Mouse (Mus musculus) kidney, embryonic 14.5 days (tissue): ENCODE data around the gene Usmg5. TPM values are rescaled to one million over a fixed set of nuclear protein-coding genes. Genes with fewer than 3 reads are reported as not detected.

Experiments used
- ATAC-seq: fragments of 200-750 bp; cut with Nextera tagmentation; 2 replicates; pipeline ENCODE4 v1.8.0; 2017; ENCODE audit warnings: moderate number of reproducible peaks, mild to moderate bottlenecking, moderate TSS enrichment, moderate library complexity; ENCODE audit not compliant: low FRiP score, low TSS enrichment
- H3K27ac ChIP-seq: fragments of 300-500 bp; sonication (generic); 2 replicates; pipeline ENCODE4 v1.5.1; 2014; ENCODE audit warnings: low read depth, mild to moderate bottlenecking, low read length, moderate library complexity, mixed read lengths
- H3K27me3 ChIP-seq: fragments of 300-500 bp; sonication (generic); 2 replicates; pipeline ENCODE4 v1.6.1; 2014; ENCODE audit warnings: mild to moderate bottlenecking, low read length; ENCODE audit not compliant: control insufficient read depth, insufficient read depth
- H3K36me3 ChIP-seq: fragments of 300-500 bp; sonication (generic); 2 replicates; pipeline ENCODE4 v1.6.1; 2014; ENCODE audit warnings: low read length, mixed read lengths; ENCODE audit not compliant: control insufficient read depth, insufficient read depth
- H3K4me1 ChIP-seq: fragments of 300-500 bp; sonication (generic); 2 replicates; pipeline ENCODE4 v1.6.1; 2014; ENCODE audit warnings: low read length, mixed read lengths; ENCODE audit not compliant: control insufficient read depth, insufficient read depth
- H3K4me2 ChIP-seq: fragments of 300-500 bp; sonication (generic); replicated peaks from 2 replicates; pipeline ENCODE4 v1.6.1; 2014; ENCODE audit warnings: low read depth, mild to moderate bottlenecking, low read length
- H3K4me3 ChIP-seq: fragments of 300-500 bp; sonication (generic); 2 replicates; pipeline ENCODE4 v1.5.1; 2014; ENCODE audit warnings: mild to moderate bottlenecking, low read length
- H3K9ac ChIP-seq: fragments of 300-500 bp; sonication (generic); 2 replicates; pipeline ENCODE4 v1.6.1; 2014; ENCODE audit warnings: low read depth, mild to moderate bottlenecking, low read length, moderate library complexity
- H3K9me3 ChIP-seq: fragments of 300-500 bp; sonication (generic); 2 replicates; pipeline ENCODE4 v1.6.1; 2016; ENCODE audit warnings: low read length; ENCODE audit not compliant: control insufficient read depth
- WGBS: fragments of 180-500 bp; shearing (Covaris S2); extraction: QIAGEN DNeasy Blood & Tissue Kit; methylation state at CpG from one replicate; pipeline ENCODE4 v1.1.7; 2014; 5-methylcytosine and 5-hydroxymethylcytosine counted together
- polyA plus RNA-seq: library from polyadenylated mRNA; unstranded; fragments of >200 nt; fragmentation: Nextera tagmentation; extraction: Ambion mirVana; gene quantifications from 2 replicates; pipeline ENCODE4 v1.2.1, GENCODE M21; 2014

Gene Usmg5
- polyA plus RNA-seq, 1 experiment from 2014 or later, result 1,126 TPM

DNA sequence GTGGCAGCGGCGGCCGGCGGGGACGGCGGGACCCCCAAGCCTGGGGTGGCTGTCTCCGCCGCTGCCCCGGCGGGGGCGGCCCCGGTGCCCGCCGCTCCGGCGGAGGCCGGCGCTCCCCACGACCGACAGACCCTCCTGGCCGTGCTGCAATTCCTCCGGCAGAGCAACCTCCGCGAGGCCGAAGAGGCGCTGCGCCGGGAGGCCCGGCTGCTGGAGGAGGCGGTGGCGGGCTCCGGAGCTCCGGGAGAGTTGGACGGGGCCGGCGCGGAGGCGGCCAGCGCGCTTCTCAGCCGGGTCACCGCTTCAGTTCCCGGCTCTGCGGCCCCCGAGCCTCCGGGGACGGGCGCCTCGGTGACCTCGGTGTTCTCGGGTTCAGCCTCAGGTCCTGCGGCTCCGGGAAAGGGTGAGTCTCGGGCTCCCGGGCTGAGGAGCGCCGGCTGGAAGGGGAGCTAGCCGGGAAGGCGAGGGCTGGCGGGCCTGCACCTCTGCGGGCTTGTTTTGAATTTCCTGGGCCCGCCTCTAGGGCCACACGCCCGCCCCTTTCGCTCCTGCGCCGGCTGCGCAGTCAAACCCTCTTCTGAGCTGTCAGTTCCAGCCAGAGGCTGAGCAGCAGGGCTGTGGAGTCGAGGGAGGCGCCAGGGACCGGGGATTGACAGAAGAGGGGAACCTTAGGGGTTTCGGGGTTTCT, 22.4 kb downstream of the Usmg5 start:
- peak; percentile 93 for ATAC-seq
- H3K9me3 ChIP-seq, result no peaks in the 10 kb centered on the region
- no peaks in the 10 kb centered on the region for H3K27me3 ChIP-seq
- peak overlapping the region; percentile 57 for H3K4me2 ChIP-seq
- H3K9ac ChIP-seq, result peak overlapping the region; percentile 90
- H3K27ac ChIP-seq, result peak overlapping the region; percentile 80
- peak overlapping the region; percentile 72 for H3K4me3 ChIP-seq
- peaks cover 22% of the 10 kb centered on the region; the same call in 1 of the 2 replicates for H3K36me3 ChIP-seq
- H3K4me1 ChIP-seq, result peaks cover 9% of the 10 kb centered on the region
- WGBS, result under 1% methylated on average over 55 of the region's 72 CpGs

GRCm38 (mm10) chr19:47067096-47067882, 23.2 kb downstream of the Usmg5 start, which contains the start of gene Taf5:
TSS of gene Taf5 (plus strand) at chr19:47067746.
- Histone ChIP-seq H3K9ac (peak within 1 kb of the TSS; percentile 90), H3K4me3 (peak within 1 kb of the TSS; percentile 72), H3K27ac (peak within 1 kb of the TSS; percentile 80), H3K9me3 (no peaks in the 10 kb centered on the region), H3K36me3 (peaks cover 14% of the 10 kb centered on the region; the same call in 1 of the 2 replicates), H3K27me3 (no peaks in the 10 kb centered on the region), H3K4me2 (peak within 1 kb of the TSS; percentile 61), H3K4me1 (peaks cover 9% of the 10 kb centered on the region)
- peak; percentile 81 for ATAC-seq
- WGBS, result 11% methylated on average over 46 of the region's 49 CpGs

DNA sequence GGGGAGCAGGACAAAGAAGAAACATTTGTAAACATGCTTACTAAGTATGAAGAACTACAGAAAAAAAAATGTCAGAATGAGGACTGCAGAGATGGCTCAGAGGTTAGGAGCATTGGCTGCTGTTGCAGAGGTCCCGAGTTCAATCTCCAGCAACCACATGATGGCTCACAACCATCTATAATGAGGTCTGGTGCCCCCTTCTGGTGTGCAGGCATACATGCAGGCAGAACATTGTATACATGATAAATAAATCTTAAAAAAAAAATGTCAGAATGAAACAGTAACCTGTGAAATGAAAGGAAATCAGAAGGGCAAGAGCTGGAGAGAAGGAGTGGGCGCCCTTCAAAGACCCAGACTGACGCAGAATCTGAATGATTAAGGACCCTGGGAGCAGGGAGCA, 24.6 kb downstream of the Usmg5 start:
- no peak overlapping the region for H3K27ac ChIP-seq
- 87% methylated on average over 3 of the region's 3 CpGs for WGBS
- no peaks in the 10 kb centered on the region for H3K27me3 ChIP-seq
- no peaks in the 10 kb centered on the region for H3K9me3 ChIP-seq
- no peak overlapping the region for H3K4me2 ChIP-seq
- peaks cover 2% of the 10 kb centered on the region; the same call in 1 of the 2 replicates for H3K36me3 ChIP-seq
- H3K4me3 ChIP-seq, result no peak overlapping the region
- H3K9ac ChIP-seq, result no peak overlapping the region
- peaks cover 9% of the 10 kb centered on the region for H3K4me1 ChIP-seq
- ATAC-seq, result no peak

DNA sequence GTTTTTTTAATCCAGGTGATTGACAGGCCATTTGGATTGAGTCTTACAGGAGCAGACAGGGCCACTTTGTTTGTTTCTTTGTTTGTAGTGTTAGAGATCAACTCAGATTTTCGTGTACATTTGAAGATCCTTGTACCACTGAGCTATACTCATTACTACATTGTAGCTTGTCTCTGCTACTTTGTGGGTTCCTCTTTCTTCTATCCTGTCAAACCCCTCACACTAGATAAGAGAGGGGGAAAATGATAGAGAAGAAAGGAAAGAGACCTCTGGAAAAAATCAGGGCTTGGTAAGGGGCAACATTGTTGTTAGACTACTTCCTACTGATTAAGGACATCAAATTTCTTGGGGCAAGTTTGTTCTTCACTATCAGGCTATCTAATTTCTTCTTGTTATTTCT, 32.8 kb downstream of the Usmg5 start:
- Histone ChIP-seq H3K4me3 (no peak overlapping the region), H3K9me3 (no peaks in the 10 kb centered on the region), H3K4me1 (no peaks in the 10 kb centered on the region), H3K27ac (no peak overlapping the region), H3K27me3 (no peaks in the 10 kb centered on the region), H3K4me2 (no peak overlapping the region), H3K36me3 (no peaks in the 10 kb centered on the region), H3K9ac (no peak overlapping the region)
- no peak for ATAC-seq
- WGBS, result 81% methylated on average over 1 of the region's 1 CpGs

DNA sequence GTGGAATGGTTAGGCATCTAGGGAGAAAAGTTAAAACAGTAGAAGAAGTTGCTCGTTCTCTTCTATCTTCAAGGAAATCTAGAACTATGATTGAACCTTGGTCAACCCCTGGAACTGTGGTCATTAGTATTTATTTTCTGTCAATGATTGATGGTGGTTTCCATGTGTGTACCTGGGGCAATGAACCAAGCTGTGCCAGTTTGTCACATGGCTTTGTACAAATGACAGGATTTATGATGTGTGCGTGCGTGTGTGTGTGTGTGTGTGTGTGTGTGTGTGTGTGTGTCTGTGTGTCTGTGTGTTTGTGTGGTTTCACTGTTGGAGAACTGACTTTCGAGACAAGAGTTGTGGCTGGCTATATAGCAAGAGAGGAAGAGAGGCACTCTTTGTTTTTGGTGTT, 37.0 kb downstream of the Usmg5 start:
- no peak for ATAC-seq
- Histone ChIP-seq H3K27ac (no peak overlapping the region), H3K4me2 (no peak overlapping the region), H3K36me3 (no peaks in the 10 kb centered on the region), H3K27me3 (no peaks in the 10 kb centered on the region), H3K4me1 (peaks cover 12% of the 10 kb centered on the region), H3K9me3 (no peaks in the 10 kb centered on the region), H3K9ac (no peak overlapping the region), H3K4me3 (no peak overlapping the region)
- 73% methylated on average over 4 of the region's 4 CpGs for WGBS

DNA sequence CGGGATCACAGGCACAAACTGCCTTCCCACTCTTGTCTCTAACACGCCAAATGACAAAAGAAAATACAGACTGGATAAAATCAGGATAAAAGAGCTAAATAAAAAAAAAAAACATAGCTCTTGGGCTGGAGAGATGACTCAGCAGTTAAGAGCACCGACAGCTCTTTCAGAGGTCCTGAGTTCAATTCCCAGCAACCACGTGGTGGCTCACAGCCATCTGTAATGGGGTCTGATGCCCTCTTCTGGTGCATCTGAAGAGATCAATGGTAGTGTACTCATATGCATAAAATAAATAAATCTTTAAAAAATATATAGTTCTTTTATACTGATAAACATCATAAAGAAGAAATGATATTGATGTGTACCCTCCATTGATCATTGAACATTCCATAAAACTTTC, 37.5 kb downstream of the Usmg5 start:
- no peak overlapping the region for H3K27ac ChIP-seq
- WGBS, result 82% methylated on average over 4 of the region's 4 CpGs
- no peaks in the 10 kb centered on the region for H3K27me3 ChIP-seq
- no peak for ATAC-seq
- no peak overlapping the region for H3K9ac ChIP-seq
- H3K4me2 ChIP-seq, result no peak overlapping the region
- no peaks in the 10 kb centered on the region for H3K9me3 ChIP-seq
- H3K36me3 ChIP-seq, result no peaks in the 10 kb centered on the region; the same call in 1 of the 2 replicates
- no peak overlapping the region for H3K4me3 ChIP-seq
- H3K4me1 ChIP-seq, result peaks cover 12% of the 10 kb centered on the region

- peaks cover 11% of the 10 kb centered on the region; the same call in 1 of the 2 replicates for H3K36me3 ChIP-seq
- WGBS, result under 1% methylated on average over 75 of the region's 75 CpGs
- no peaks in the 10 kb centered on the region for H3K27me3 ChIP-seq
- no peaks in the 10 kb centered on the region for H3K9me3 ChIP-seq
- H3K9ac ChIP-seq, result peak within 1 kb of the TSS; percentile 88
- ATAC-seq, result peak; percentile 92
- H3K4me1 ChIP-seq, result peaks cover 12% of the 10 kb centered on the region
- peak within 1 kb of the TSS; percentile 80 for H3K4me2 ChIP-seq
- H3K27ac ChIP-seq, result peak within 1 kb of the TSS; percentile 95
- peak within 1 kb of the TSS; percentile 93 for H3K4me3 ChIP-seq
Measured at GRCm38 (mm10) chr19:47050271-47051032, 40.0 kb downstream of the Usmg5 start, which contains the start of gene Pcgf6. TSS of gene Pcgf6 (minus strand) at chr19:47050906.

DNA sequence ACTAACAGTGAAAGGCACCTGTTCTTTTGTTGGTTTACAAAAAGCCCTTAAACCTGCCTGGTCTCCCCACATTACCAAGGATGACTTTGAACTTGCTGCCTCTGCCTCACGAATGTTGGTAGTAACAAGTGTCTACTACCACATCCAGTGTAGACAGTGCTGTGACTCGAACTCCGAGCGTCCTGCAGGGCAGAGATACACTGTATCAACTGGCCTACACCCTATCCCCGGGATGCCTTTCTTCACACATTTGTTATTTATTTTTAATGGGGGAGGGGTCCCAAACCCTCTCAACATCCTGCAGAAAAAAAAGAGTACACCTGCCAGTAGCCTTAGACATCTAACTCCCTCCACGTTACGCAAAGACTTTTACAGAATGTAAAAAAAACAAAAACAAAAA, 40.6 kb downstream of the Usmg5 start:
- peak overlapping the region; percentile 88 for H3K9ac ChIP-seq
- no peaks in the 10 kb centered on the region for H3K9me3 ChIP-seq
- H3K4me1 ChIP-seq, result peaks cover 12% of the 10 kb centered on the region
- peak overlapping the region; percentile 93 for H3K4me3 ChIP-seq
- peak overlapping the region; percentile 80 for H3K4me2 ChIP-seq
- H3K27me3 ChIP-seq, result no peaks in the 10 kb centered on the region
- ATAC-seq, result no peak
- H3K36me3 ChIP-seq, result peaks cover 16% of the 10 kb centered on the region; the same call in 1 of the 2 replicates
- H3K27ac ChIP-seq, result peak overlapping the region; percentile 95; the same call in 1 of the 2 replicates
- WGBS, result 6% methylated on average over 7 of the region's 7 CpGs
